Mouse (Mus musculus) thymus, adult 2 months (tissue): ENCODE measurements around the gene Rnd1. TPM values are rescaled to one million over a fixed set of nuclear protein-coding genes. Genes with fewer than 3 reads are reported as not detected.

Experiments used
- DNase-seq: peaks from one replicate; pipeline ENCODE4 v3.0.0; 2021
- H3K27ac ChIP-seq: fragments of 200-500 bp; 2 replicates; pipeline ENCODE4 v1.5.1; 2012; ENCODE audit warnings: low read length, control low read depth; ENCODE audit not compliant: control insufficient read depth, insufficient read depth
- H3K27me3 ChIP-seq: fragments of 200-500 bp; 2 replicates; pipeline ENCODE4 v1.6.1; 2012; ENCODE audit warnings: mild to moderate bottlenecking, low read length, moderate library complexity, mixed read lengths; ENCODE audit not compliant: control insufficient read depth, insufficient read depth
- H3K36me3 ChIP-seq: fragments of 200-500 bp; 2 replicates; pipeline ENCODE4 v1.6.1; 2012; ENCODE audit warnings: mild to moderate bottlenecking, low read length, moderate library complexity; ENCODE audit not compliant: control insufficient read depth, insufficient read depth
- H3K4me1 ChIP-seq: fragments of 200-500 bp; replicated peaks from 2 replicates; pipeline ENCODE4 v1.6.1; 2012; ENCODE audit warnings: low read length; ENCODE audit not compliant: control insufficient read depth, insufficient read depth
- H3K4me3 ChIP-seq: fragments of 200-500 bp; 2 replicates; pipeline ENCODE4 v1.5.1; 2012; ENCODE audit warnings: mild to moderate bottlenecking, low read length, control low read depth, moderate library complexity; ENCODE audit not compliant: control insufficient read depth, insufficient read depth
- CTCF ChIP-seq: fragments of 200-500 bp; IDR thresholded peaks from 2 replicates; pipeline ENCODE4 v1.5.1; 2012; ENCODE audit warnings: mild to moderate bottlenecking, control low read depth, low read length, moderate library complexity, borderline replicate concordance; ENCODE audit not compliant: control insufficient read depth, poor library complexity, insufficient read depth; ENCODE audit errors: extremely low read depth
- POLR2A ChIP-seq: fragments of 200-500 bp; IDR thresholded peaks from 2 replicates; pipeline ENCODE4 v1.6.1; 2012; ENCODE audit warnings: mild to moderate bottlenecking, low read length, control low read depth, moderate library complexity; ENCODE audit not compliant: control insufficient read depth, poor library complexity, insufficient read depth; ENCODE audit errors: extremely low read depth
- WGBS: fragments of 180-500 bp; shearing (Covaris S2); methylation state at CpG from one replicate; pipeline ENCODE4 v1.1.7; 2018; 5-methylcytosine and 5-hydroxymethylcytosine counted together
- polyA plus RNA-seq: library from polyadenylated mRNA; depleted of rRNA; stranded (reverse); fragments of >200 nt; gene quantifications from 2 replicates; pipeline ENCODE4 v1.2.3, GENCODE M21; 2012

The Rnd1 gene
- polyA plus RNA-seq, 1 experiment = 2.6 TPM

GRCm38 (mm10) chr15:98696216-98696615 lies 19.0 kb upstream of the Rnd1 start:
- DNase-seq = no peak
- Histone ChIP-seq H3K27ac (no peak overlapping the region), H3K4me1 (0 out of 2 replicates have a peak, but pooled peaks cover 4% of the 10 kb centered on the region), H3K4me3 (no peak overlapping the region), H3K27me3 (peaks cover 2% of the 10 kb centered on the region; the same call in 1 of the 2 replicates), H3K36me3 (no peaks in the 10 kb centered on the region)
- 74% methylated on average over 8 of the region's 8 CpGs for WGBS
- no peak for TF ChIP-seq CTCF
- TF ChIP-seq POLR2A = no peak

- Histone ChIP-seq H3K4me3 (no peak overlapping the region), H3K4me1 (0 out of 2 replicates have a peak, but pooled peaks cover 4% of the 10 kb centered on the region), H3K27me3 (peaks cover 2% of the 10 kb centered on the region; the same call in 1 of the 2 replicates), H3K27ac (no peak overlapping the region), H3K36me3 (no peaks in the 10 kb centered on the region)
- no peak for TF ChIP-seq POLR2A
- TF ChIP-seq CTCF = no peak
- no peak for DNase-seq
- 70% methylated on average over 9 of the region's 9 CpGs for WGBS
Observed at GRCm38 (mm10) chr15:98695726-98696125, 18.5 kb upstream of the Rnd1 start.

GRCm38 (mm10) chr15:98692171-98692715 lies 15.0 kb upstream of the Rnd1 start:
- Histone ChIP-seq H3K4me3 (no peak overlapping the region), H3K27ac (no peak overlapping the region), H3K4me1 (no peaks in the 10 kb centered on the region), H3K36me3 (no peaks in the 10 kb centered on the region), H3K27me3 (no peaks in the 10 kb centered on the region)
- 75% methylated on average over 11 of the region's 11 CpGs for WGBS
- DNase-seq = no peak
- TF ChIP-seq POLR2A (no peak), CTCF (no peak)

- no peak for DNase-seq
- no peaks in the 10 kb centered on the region for H3K36me3 ChIP-seq
- WGBS = 99% methylated on average over 7 of the region's 7 CpGs
- H3K4me1 ChIP-seq = no peaks in the 10 kb centered on the region
- H3K4me3 ChIP-seq = no peak overlapping the region
- TF ChIP-seq POLR2A (no peak), CTCF (no peak)
- H3K27me3 ChIP-seq = no peaks in the 10 kb centered on the region
- H3K27ac ChIP-seq = no peak overlapping the region
Observed at GRCm38 (mm10) chr15:98691486-98692147, 14.4 kb upstream of the Rnd1 start.

GRCm38 (mm10) chr15:98689682-98690081 lies 12.4 kb upstream of the Rnd1 start:
- WGBS = 61% methylated on average over 2 of the region's 2 CpGs
- no peaks in the 10 kb centered on the region for H3K27me3 ChIP-seq
- TF ChIP-seq POLR2A = no peak
- TF ChIP-seq CTCF = no peak
- H3K27ac ChIP-seq = no peak overlapping the region
- no peak for DNase-seq
- H3K4me1 ChIP-seq = no peaks in the 10 kb centered on the region
- H3K36me3 ChIP-seq = no peaks in the 10 kb centered on the region
- no peak overlapping the region for H3K4me3 ChIP-seq

DNA sequence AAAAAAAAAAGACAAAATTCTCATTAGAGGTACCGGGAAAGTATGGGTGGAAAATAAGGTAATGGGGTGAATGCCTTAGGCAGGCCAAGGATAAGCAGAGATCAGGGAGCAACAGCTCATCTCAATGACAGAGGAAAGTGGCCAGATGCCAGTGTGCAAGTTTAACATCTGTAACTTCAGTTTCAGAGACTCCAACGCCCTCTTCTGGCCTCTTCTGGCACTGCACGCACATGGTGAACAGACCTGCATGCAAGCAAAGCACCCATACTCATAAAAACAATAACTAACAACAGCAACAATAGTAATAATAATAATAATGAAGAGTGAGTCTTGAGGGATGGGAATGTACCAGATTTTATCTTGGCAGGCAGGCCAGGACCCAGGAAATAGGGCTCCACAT lies 8.7 kb upstream of the Rnd1 start:
- Histone ChIP-seq H3K4me3 (no peak overlapping the region), H3K4me1 (no peaks in the 10 kb centered on the region), H3K27me3 (no peaks in the 10 kb centered on the region), H3K27ac (no peak overlapping the region), H3K36me3 (no peaks in the 10 kb centered on the region)
- 83% methylated on average over 3 of the region's 3 CpGs for WGBS
- no peak for DNase-seq
- TF ChIP-seq CTCF (no peak), POLR2A (no peak)
